Mouse (Mus musculus): ENCODE results near the gene Vmn2r87.
"Not testable (repeated sequence)": the region's sequence is repeated elsewhere in the genome, so short reads cannot be mapped to it uniquely, and the experiment has no call there.

The Vmn2r87 gene

DNA sequence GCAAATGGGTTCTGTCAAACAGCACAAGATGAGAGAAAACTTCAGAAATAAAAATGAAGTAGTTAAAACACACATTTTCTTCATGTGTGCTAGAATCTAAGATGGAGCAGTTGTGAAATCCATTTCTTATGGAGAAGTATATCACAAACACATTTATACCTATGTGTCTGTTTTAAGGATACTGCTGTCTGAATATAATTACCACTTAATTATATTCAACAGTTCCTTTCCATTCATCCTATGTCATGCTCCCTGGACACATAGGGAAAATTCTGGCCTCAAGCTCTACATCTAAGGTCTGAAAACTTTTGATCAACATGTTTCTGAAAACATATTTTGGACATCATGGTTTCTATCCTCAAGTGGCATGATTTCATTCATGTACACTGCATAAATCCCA is at the start of gene Vmn2r87:
Gene Vmn2r87, minus strand, starts transcription at position 101 of the 400 bp plus-strand sequence.
- no peak for DNase-seq

GRCm38 (mm10) chr10:130544331-130544730 is 47.1 kb upstream of the Vmn2r87 start:
- not testable (repeated sequence) for DNase-seq

DNA sequence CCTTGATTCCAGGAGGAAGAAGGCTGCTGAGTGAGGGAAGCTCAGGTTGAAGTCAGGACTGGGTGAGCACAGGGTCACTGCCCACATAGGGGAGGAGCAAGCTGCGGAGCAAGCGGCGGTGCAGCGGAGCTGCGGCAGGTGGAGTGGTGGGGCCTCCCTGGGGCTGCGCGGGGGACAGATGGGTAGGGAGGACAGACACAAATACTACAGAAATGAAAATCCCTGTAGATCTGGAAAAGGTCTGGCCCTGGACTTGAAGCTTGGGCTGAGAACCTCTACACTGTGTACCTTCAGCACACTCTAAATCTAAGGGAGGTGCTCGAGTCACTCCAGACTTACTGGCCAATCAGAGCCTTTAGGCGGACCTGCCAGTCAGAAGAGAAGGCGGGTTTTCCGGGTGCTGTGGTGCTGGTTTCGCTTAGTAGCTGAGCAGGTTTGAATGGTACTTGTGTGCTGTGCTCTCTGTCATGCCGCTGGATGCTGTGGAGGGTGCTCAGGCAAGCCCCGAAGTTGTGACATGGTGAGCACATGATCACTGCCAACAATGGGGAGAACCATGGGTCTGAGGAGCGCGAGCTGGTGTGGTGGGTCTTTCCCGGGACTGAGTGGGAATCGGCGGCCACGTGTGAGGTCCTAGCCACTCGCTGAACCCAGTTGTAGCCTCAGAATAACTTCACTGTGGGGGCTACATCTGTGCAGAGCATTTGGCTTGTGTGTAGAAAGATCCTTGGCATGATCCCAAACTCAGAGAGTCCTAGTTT is 44.9 kb upstream of the Vmn2r87 start:
- peak; percentile 79 for DNase-seq

GRCm38 (mm10) chr10:130536101-130536500 is 38.9 kb upstream of the Vmn2r87 start:
- DNase-seq, result peak; percentile 28 to 51

DNA sequence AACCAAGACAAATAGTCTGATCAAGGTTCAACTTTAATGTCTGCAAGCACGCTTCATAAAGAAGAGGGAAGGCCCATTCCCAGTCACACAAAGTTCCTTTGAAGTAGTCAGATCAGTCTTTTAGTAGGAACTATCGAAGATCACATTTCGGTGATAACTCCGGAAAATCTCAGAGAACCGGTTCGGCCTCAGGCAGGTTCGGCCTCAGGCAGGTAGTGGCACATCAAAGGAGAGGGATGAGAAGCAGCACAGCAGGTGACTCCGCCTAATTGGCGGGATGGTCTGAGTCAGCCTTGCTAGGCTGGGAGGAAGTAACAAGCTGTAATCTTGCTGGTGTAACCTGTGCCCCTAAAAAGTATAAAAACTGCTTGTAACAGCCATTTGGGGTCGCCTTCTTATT is 30.7 kb upstream of the Vmn2r87 start:
- DNase-seq, result no peak

GRCm38 (mm10) chr10:130470311-130470760 is 26.9 kb downstream of the Vmn2r87 start:
- DNase-seq, result no peak

GRCm38 (mm10) chr10:130455950-130456349 is 41.2 kb downstream of the Vmn2r87 start, which contains the start of gene Vmn2r86:
Gene Vmn2r86, minus strand, starts transcription at chr10:130456050.
- not testable (repeated sequence) for DNase-seq

DNA sequence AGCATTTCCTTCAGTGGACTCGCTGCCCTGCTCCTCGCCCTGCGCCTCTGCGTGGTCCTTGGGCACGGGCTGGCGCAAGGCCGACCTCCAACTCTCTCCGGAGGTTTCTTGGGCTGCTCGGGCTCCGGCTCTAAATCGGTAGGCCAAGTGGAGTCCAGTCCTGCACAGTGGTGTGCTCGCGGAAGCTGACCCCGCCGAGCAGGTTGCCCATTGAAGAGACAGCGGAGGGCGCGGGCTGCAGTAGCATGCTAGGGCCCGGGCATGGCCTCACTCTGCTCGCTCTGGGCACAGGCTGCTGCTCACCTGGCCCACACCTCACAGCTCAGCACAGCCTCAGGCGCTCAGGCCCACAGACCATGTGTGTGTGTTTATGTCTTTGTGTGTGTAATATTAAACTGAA is 52.4 kb downstream of the Vmn2r87 start:
- DNase-seq, result no peak

GRCm38 (mm10) chr10:130434185-130434898 is 62.9 kb downstream of the Vmn2r87 start:
- DNase-seq, result not testable (repeated sequence)

- DNase-seq, result not testable (repeated sequence)
These were observed 67.6 kb downstream of the Vmn2r87 start, which contains the start of gene Vmn2r85 for GRCm38 (mm10) chr10:130429603-130430002. Gene Vmn2r85, minus strand, starts transcription at chr10:130429703.

- DNase-seq, result not testable (repeated sequence)
These were observed 74.8 kb downstream of the Vmn2r87 start for GRCm38 (mm10) chr10:130422368-130422767.
